Mouse (Mus musculus): ENCODE results near the gene 6430531B16Rik. TPM values are rescaled to one million over a fixed set of nuclear protein-coding genes. Genes with fewer than 3 reads are reported as not detected.

The 6430531B16Rik gene
- polyA plus RNA-seq, 1 experiment from 2014 or later, result 0.34 TPM

GRCm38 (mm10) chr7:139936705-139937104 is 41.9 kb downstream of the 6430531B16Rik start:
- Histone ChIP-seq H3K36me3 (ENCODE audit: control insufficient read depth, insufficient read depth, low read length) (no peaks in the 10 kb centered on the region), H3K27me3 (ENCODE audit: control insufficient read depth, insufficient read depth, low read length) (peaks cover 4% of the 10 kb centered on the region; the same call in 1 of the 2 replicates), H3K4me1 (ENCODE audit: control insufficient read depth, insufficient read depth, low read length) (no peaks in the 10 kb centered on the region), H3K27ac (ENCODE audit: low read length) (no peak overlapping the region), H3K9ac (ENCODE audit: low read length) (no peak overlapping the region), H3K4me2 (ENCODE audit: low read depth, low read length) (no peak overlapping the region), H3K9me3 (replicated peaks; ENCODE audit: control insufficient read depth, low read length) (no peaks in the 10 kb centered on the region), H3K4me3 (replicated peaks; ENCODE audit: low read length) (no peak overlapping the region)
- 86% methylated on average over 10 of the region's 10 CpGs for WGBS
- ATAC-seq (ENCODE audit: insufficient read depth, low FRiP score), result no peak

GRCm38 (mm10) chr7:139930732-139931131 is 47.8 kb downstream of the 6430531B16Rik start:
- no peaks in the 10 kb centered on the region for H3K36me3 ChIP-seq (ENCODE audit: control insufficient read depth, insufficient read depth, low read length)
- 14% methylated on average over 11 of the region's 11 CpGs for WGBS
- H3K4me3 ChIP-seq (replicated peaks; ENCODE audit: low read length), result no peak overlapping the region
- H3K27me3 ChIP-seq (ENCODE audit: control insufficient read depth, insufficient read depth, low read length), result no peaks in the 10 kb centered on the region
- no peak overlapping the region for H3K9ac ChIP-seq (ENCODE audit: low read length)
- H3K27ac ChIP-seq (ENCODE audit: low read length), result no peak overlapping the region
- H3K9me3 ChIP-seq (replicated peaks; ENCODE audit: control insufficient read depth, low read length), result no peaks in the 10 kb centered on the region
- no peaks in the 10 kb centered on the region for H3K4me1 ChIP-seq (ENCODE audit: control insufficient read depth, insufficient read depth, low read length)
- no peak overlapping the region for H3K4me2 ChIP-seq (ENCODE audit: low read depth, low read length)
- peak; percentile 47; the same call in 1 of the 2 replicates for ATAC-seq (ENCODE audit: insufficient read depth, low FRiP score)

MicroRNAs encoded within 50 kb of the gene (microRNA counts, 519-probe panel; counts per million panel counts)
- microRNA mmu-miR-202-3p (2,001 counts per million, percentile 39 among the panel's probes with 10 or more counts), microRNA mmu-miR-202-5p (1,802 counts per million, percentile 32 among the panel's probes with 10 or more counts)

Small RNA genes within 50 kb of the gene (microRNA-seq; reads per million reads assigned to microRNA genes)
- gene Mir202, result 0.99 reads per million
- 0.50 reads per million for gene Mir7062
- gene mmu-mir-7686, result not detected

Other genes starting within 250 kb of the 6430531B16Rik start
- gene Adgra1, start 144.6 kb downstream of the 6430531B16Rik start, polyA plus RNA-seq (2015; fragmentation: Nextera tagmentation; extraction: Ambion mirVana), result 0.53 and 1.1 TPM in 2 replicates
- gene Kndc1, start 84.1 kb downstream of the 6430531B16Rik start, polyA plus RNA-seq (2015; fragmentation: Nextera tagmentation; extraction: Ambion mirVana), result 0.19 and 0.22 TPM in 2 replicates
- not detected in 2 replicates for gene Utf1, start 35.0 kb downstream of the 6430531B16Rik start, polyA plus RNA-seq (2015; fragmentation: Nextera tagmentation; extraction: Ambion mirVana)
- 3.0 and 4.1 TPM in 2 replicates for gene Adam8, start 13.8 kb upstream of the 6430531B16Rik start, polyA plus RNA-seq (2015; fragmentation: Nextera tagmentation; extraction: Ambion mirVana)
- 34.1 and 35.0 TPM in 2 replicates for gene Zfp511, start 57.6 kb upstream of the 6430531B16Rik start, polyA plus RNA-seq (2015; fragmentation: Nextera tagmentation; extraction: Ambion mirVana)
- gene Tubgcp2, start 57.9 kb upstream of the 6430531B16Rik start, polyA plus RNA-seq (2015; fragmentation: Nextera tagmentation; extraction: Ambion mirVana), result 40.5 and 42.3 TPM in 2 replicates
- 0.05 TPM in 1 of 2 replicates, not detected in the other for gene Msx3, start 70.3 kb upstream of the 6430531B16Rik start, polyA plus RNA-seq (2015; fragmentation: Nextera tagmentation; extraction: Ambion mirVana)
- gene Caly, start 103.8 kb upstream of the 6430531B16Rik start, polyA plus RNA-seq (2015; fragmentation: Nextera tagmentation; extraction: Ambion mirVana), result 3.7 and 5.6 TPM in 2 replicates
- 139 and 141 TPM in 2 replicates for gene Prap1, start 114.6 kb upstream of the 6430531B16Rik start, polyA plus RNA-seq (2015; fragmentation: Nextera tagmentation; extraction: Ambion mirVana)
- 37.0 and 38.7 TPM in 2 replicates for gene Fuom, start 123.7 kb upstream of the 6430531B16Rik start, polyA plus RNA-seq (2015; fragmentation: Nextera tagmentation; extraction: Ambion mirVana)
- gene Paox, start 137.0 kb upstream of the 6430531B16Rik start, polyA plus RNA-seq (2015; fragmentation: Nextera tagmentation; extraction: Ambion mirVana), result 31.4 and 31.9 TPM in 2 replicates
- gene Echs1, start 137.7 kb upstream of the 6430531B16Rik start, polyA plus RNA-seq (2015; fragmentation: Nextera tagmentation; extraction: Ambion mirVana), result 156 and 158 TPM in 2 replicates
- gene Mtg1, start 158.8 kb upstream of the 6430531B16Rik start, polyA plus RNA-seq (2015; fragmentation: Nextera tagmentation; extraction: Ambion mirVana), result 20.2 and 22.8 TPM in 2 replicates
- 0.96 and 1.1 TPM in 2 replicates for gene Sprn, start 176.1 kb upstream of the 6430531B16Rik start, polyA plus RNA-seq (2015; fragmentation: Nextera tagmentation; extraction: Ambion mirVana)
- gene Olfr522, start 186.0 kb upstream of the 6430531B16Rik start, polyA plus RNA-seq (2015; fragmentation: Nextera tagmentation; extraction: Ambion mirVana), result not detected in 2 replicates
- gene Olfr523, start 194.5 kb upstream of the 6430531B16Rik start, polyA plus RNA-seq (2015; fragmentation: Nextera tagmentation; extraction: Ambion mirVana), result not detected in 2 replicates
- gene Olfr524, start 227.2 kb upstream of the 6430531B16Rik start, polyA plus RNA-seq (2015; fragmentation: Nextera tagmentation; extraction: Ambion mirVana), result not detected in 2 replicates
- gene Cd163l1, start 239.5 kb upstream of the 6430531B16Rik start, polyA plus RNA-seq (2015; fragmentation: Nextera tagmentation; extraction: Ambion mirVana), result 0.10 and 0.15 TPM in 2 replicates